Mouse (Mus musculus) bone marrow, adult 2 months (tissue): ENCODE data around the gene Agbl4.

Source experiments
- CTCF ChIP-seq: fragments of 200-500 bp; IDR thresholded peaks from 2 replicates; pipeline ENCODE4 v1.5.1; 2011; ENCODE audit warnings: low read length, control low read depth; ENCODE audit not compliant: control insufficient read depth, insufficient read depth
- POLR2A ChIP-seq: fragments of 200-500 bp; IDR thresholded peaks from 2 replicates; pipeline ENCODE4 v1.6.1; 2011; ENCODE audit warnings: low read depth, mild to moderate bottlenecking, control low read depth, low read length, borderline replicate concordance; ENCODE audit not compliant: control insufficient read depth

DNA sequence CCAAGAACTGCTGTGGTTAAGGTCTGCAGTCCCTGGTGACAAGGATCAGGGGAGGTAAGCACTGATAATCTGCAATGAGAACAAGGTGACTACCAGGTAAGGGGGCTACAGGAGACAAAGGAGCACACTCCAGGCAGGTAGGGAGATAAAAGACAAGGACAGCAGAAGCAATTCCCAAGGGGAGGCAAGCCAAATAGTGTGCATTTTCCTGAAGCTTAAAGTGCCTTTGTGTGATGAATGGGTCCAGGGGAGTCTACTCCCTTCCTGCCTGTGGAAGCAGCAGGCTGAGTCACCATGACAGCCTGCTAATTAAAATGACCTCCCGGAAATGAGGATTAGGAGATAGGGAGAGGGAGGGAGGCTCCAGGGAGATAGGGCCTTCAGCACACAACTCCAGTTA is 1266.3 kb downstream of the Agbl4 start:
- TF ChIP-seq CTCF (no peak), POLR2A (no peak)
